Mouse (Mus musculus) midbrain, postnatal 0 days (tissue): Measurements from ENCODE around the gene Trim33. TPM values are rescaled to one million over a fixed set of nuclear protein-coding genes. Genes with fewer than 3 reads are reported as not detected.
A peak's percentile ranks its signal among the peaks of the same experiment; 100 is the strongest.

ENCODE experiments used
- ATAC-seq: fragments of 200-750 bp; cut with Nextera tagmentation; 2 replicates; pipeline ENCODE4 v1.8.0; 2017; ENCODE audit warnings: moderate number of reproducible peaks, mild to moderate bottlenecking, moderate TSS enrichment, moderate library complexity; ENCODE audit not compliant: low FRiP score
- DNase-seq: peaks from one replicate; pipeline ENCODE4 v3.0.0-alpha.2; 2015; ENCODE audit warnings: low spot score
- H3K27ac ChIP-seq: fragments of 300-500 bp; sonication (generic); 2 replicates; pipeline ENCODE4 v1.5.1; 2014; ENCODE audit warnings: low read depth, mild to moderate bottlenecking, low read length, mixed read lengths
- H3K27me3 ChIP-seq: fragments of 300-500 bp; sonication (generic); 2 replicates; pipeline ENCODE4 v1.6.1; 2014; ENCODE audit warnings: low read length, control low read depth, mixed read lengths; ENCODE audit not compliant: insufficient read depth
- H3K36me3 ChIP-seq: fragments of 300-500 bp; sonication (generic); 2 replicates; pipeline ENCODE4 v1.6.1; 2014; ENCODE audit warnings: low read length, control low read depth, mixed read lengths; ENCODE audit not compliant: insufficient read depth
- H3K4me1 ChIP-seq: fragments of 300-500 bp; sonication (generic); 2 replicates; pipeline ENCODE4 v1.6.1; 2014; ENCODE audit warnings: mild to moderate bottlenecking, control low read depth, antibody characterized with exemption, low read length, mixed read lengths; ENCODE audit not compliant: insufficient read depth
- H3K4me2 ChIP-seq: fragments of 300-500 bp; sonication (generic); 2 replicates; pipeline ENCODE4 v1.6.1; 2014; ENCODE audit warnings: low read depth, mild to moderate bottlenecking, low read length, mixed read lengths; ENCODE audit not compliant: poor library complexity, severe bottlenecking
- H3K4me3 ChIP-seq: fragments of 300-500 bp; sonication (generic); 2 replicates; pipeline ENCODE4 v1.5.1; 2014; ENCODE audit warnings: low read depth, mild to moderate bottlenecking, low read length, moderate library complexity
- H3K9ac ChIP-seq: fragments of 300-500 bp; sonication (generic); replicated peaks from 2 replicates; pipeline ENCODE4 v1.6.1; 2014; ENCODE audit warnings: mild to moderate bottlenecking, low read length, moderate library complexity, mixed read lengths; ENCODE audit not compliant: poor library complexity, severe bottlenecking
- H3K9me3 ChIP-seq: fragments of 300-500 bp; sonication (generic); 2 replicates; pipeline ENCODE4 v1.6.1; 2016; ENCODE audit warnings: low read length, control low read depth
- CTCF ChIP-seq: IDR thresholded peaks from 2 replicates; pipeline ENCODE4 v1.5.1; 2016; ENCODE audit warnings: antibody characterized with exemption, mild to moderate bottlenecking
- WGBS: fragments of 180-500 bp; shearing (Covaris S2); extraction: QIAGEN DNeasy Blood & Tissue Kit; methylation state at CpG from one replicate; pipeline ENCODE4 v1.1.7; 2014; 5-methylcytosine and 5-hydroxymethylcytosine counted together
- polyA plus RNA-seq: library from polyadenylated mRNA; unstranded; fragments of >200 nt; fragmentation: Nextera tagmentation; extraction: Ambion mirVana; gene quantifications from 2 replicates; pipeline ENCODE4 v1.2.1, GENCODE M21; 2015
- total RNA-seq: library from RNA; depleted of rRNA; stranded (reverse); fragments of >200 nt; gene quantifications from 2 replicates; pipeline ENCODE4 v1.2.3, GENCODE M21; 2014

Gene Trim33
- total and polyA plus RNA-seq, 2 experiments from 2014 or later: 20.9 to 64.3 TPM

DNA sequence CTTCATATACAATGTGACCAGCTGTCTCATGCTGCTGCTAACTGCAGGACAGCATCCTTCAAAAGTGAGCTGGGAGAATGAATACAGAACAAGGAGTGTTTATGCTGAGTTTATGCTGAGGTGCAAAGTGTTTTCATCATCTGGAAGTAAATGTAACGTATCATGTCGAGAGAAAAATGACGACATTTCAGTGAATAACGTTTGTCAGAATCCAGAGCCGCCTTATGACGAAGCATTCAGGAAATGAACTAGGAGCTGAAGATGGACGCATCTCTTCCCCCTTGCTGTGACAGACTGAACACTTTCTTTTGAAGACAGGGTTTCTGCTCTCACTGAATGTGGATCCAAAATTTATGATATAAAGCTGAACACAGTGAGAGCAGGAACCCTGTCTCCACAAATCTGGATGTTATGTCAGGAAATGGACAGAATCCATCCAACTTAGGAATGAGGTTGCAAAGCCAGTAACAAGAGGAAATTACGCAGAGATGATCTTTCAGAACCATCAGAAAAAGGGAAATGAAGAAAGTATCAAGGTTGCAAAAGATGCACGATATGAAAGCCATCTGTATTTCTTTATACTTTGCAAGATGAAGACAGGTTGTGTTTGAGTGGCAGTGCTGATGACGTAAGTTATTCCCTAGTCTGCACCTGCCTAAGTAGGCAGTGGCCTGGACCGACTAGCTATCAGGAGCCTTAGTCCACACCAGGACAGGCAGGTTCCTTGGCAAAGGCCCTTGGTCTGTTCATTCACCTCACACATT lies 85.3 kb downstream of the Trim33 start:
- no peak for TF ChIP-seq CTCF

DNA sequence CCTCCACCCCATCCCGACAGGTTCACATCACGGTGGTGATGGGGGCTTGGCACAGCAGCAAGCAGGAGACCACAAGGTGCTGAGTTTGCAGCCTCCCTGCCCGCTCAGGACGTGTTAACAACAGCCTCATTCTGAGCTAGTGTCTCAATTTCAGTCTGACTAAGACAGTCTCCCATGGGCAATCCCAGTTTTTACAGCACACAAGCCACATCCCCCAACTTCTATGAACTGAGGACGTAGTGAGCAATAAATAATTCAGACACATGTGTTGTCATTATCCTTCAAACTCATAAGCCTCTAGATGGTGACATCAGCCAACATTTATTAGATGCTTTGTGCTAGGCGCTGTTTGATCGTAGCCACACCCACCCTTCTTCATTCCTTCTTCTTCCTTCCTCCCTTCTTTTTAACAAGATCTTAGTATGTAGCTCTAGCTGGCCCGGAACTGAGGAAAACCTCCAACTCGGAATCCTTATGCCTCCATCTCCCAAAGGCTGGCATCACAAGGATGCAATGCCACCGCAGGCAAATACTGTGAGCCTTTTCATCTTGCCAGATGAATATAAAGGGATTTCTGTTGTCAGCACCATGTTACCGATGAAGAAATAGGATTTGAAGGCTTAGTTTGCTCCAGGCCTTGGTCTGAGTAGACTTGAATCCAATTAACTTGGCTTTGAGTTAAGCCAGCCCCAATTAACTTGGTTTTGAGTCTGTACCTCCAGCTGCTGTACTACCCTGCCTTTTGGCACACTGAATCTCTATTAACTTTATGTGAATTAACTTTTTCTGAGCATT lies 88.3 kb downstream of the Trim33 start:
- ATAC-seq: peak; percentile 59; the same call in 1 of the 2 replicates
- H3K36me3 ChIP-seq: no peaks in the 10 kb centered on the region
- H3K27ac ChIP-seq: no peak overlapping the region
- WGBS: 53% methylated on average over 11 of the region's 11 CpGs
- no peaks in the 10 kb centered on the region for H3K9me3 ChIP-seq
- TF ChIP-seq CTCF: no peak
- no peaks in the 10 kb centered on the region for H3K27me3 ChIP-seq
- no peak overlapping the region for H3K4me2 ChIP-seq
- DNase-seq: no peak
- H3K9ac ChIP-seq: no peak overlapping the region
- no peaks in the 10 kb centered on the region for H3K4me1 ChIP-seq
- no peak overlapping the region for H3K4me3 ChIP-seq

More for the DNA sequence above, 85.3 kb downstream of the Trim33 start:
- Histone ChIP-seq H3K27ac (no peak overlapping the region), H3K4me2 (no peak overlapping the region), H3K4me1 (no peaks in the 10 kb centered on the region), H3K4me3 (no peak overlapping the region), H3K27me3 (no peaks in the 10 kb centered on the region), H3K9ac (no peak overlapping the region), H3K9me3 (no peaks in the 10 kb centered on the region), H3K36me3 (no peaks in the 10 kb centered on the region)
- ATAC-seq (no peak), DNase-seq (no peak)
- 91% methylated on average over 11 of the region's 11 CpGs for WGBS

DNA sequence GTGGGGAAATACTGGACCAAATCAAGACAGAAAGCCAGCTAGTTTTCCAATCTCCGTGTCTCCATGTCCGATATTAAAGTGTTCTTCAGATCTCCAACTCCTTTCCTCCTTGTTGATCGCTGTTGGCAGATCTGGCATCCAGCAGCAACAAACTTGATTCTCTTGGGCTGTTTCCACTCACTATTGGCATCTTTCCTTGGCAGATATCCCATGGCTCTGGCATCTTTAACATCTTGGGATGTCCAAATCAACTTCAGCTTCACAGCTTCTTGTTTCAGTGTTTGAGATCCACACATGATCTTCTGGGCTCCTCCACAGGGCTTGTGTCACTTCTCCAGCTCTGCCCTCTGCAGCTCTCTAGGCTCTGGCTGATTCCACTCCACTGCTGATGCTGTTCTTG lies 89.6 kb downstream of the Trim33 start:
- H3K27me3 ChIP-seq: no peaks in the 10 kb centered on the region
- H3K27ac ChIP-seq: no peak overlapping the region
- H3K9ac ChIP-seq: no peak overlapping the region
- H3K9me3 ChIP-seq: no peaks in the 10 kb centered on the region
- ATAC-seq (no peak), DNase-seq (no peak)
- 95% methylated on average over 3 of the region's 3 CpGs for WGBS
- H3K4me3 ChIP-seq: no peak overlapping the region
- no peaks in the 10 kb centered on the region for H3K4me1 ChIP-seq
- no peak overlapping the region for H3K4me2 ChIP-seq
- H3K36me3 ChIP-seq: no peaks in the 10 kb centered on the region
- TF ChIP-seq CTCF: no peak

DNA sequence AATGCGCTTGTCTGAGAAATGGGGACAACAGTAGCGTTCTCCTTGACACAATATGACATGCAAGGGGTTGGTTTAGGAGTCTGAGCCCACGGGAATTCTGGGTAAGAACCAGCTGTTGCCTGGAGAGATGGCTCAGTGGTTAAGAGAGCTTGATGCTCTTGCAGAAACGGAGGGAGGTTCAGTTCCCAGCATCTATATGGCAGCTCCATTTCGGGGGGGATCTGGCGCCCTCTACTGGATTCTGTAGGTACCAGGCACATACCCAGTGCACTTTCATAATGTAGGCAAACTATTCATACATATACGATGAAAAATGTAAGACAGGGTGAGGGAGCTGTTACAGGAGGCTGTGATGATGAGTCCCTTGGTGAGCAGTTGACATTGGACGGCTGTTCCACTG lies 94.9 kb downstream of the Trim33 start:
- H3K4me1 ChIP-seq: no peaks in the 10 kb centered on the region
- no peak overlapping the region for H3K4me2 ChIP-seq
- H3K9me3 ChIP-seq: no peaks in the 10 kb centered on the region
- H3K36me3 ChIP-seq: no peaks in the 10 kb centered on the region
- ATAC-seq: no peak
- no peaks in the 10 kb centered on the region for H3K27me3 ChIP-seq
- H3K27ac ChIP-seq: no peak overlapping the region
- TF ChIP-seq CTCF: peak; percentile 63
- H3K4me3 ChIP-seq: no peak overlapping the region
- 36% methylated on average over 8 of the region's 8 CpGs for WGBS
- DNase-seq: peak; percentile 29
- H3K9ac ChIP-seq: no peak overlapping the region

DNA sequence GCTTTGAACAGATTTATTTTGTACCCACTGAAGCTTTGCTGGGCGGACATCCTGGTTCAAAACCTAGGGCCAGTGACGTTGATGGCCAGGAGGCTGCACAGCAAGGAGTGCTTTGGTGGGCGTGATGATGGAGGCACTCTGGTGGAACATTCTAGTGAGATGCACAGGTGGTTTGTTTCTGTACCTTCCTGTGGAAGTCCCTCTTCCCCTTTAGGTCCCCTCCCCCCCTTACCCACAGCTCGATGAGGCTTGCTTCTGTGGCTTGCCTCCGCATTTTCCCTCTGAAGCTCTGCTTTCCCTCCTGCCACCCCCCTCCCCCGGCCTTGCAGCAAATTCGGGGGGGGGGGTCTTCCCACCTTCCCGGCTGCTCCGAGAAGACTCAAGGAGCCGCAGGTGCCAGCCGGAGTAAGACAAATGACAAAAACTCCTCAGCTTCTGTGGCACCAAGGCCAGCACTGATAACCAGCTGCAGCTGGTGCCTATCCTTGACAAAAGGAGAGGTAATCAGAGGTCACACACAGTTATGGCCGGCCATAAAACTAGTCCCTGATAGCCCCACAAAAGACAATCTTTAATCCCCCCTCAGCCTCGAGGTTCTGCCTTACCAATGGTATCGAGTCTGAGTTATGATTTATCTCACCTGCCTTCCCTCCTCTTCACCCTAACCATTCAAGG lies 96.2 kb downstream of the Trim33 start:
- no peaks in the 10 kb centered on the region for H3K9me3 ChIP-seq
- 68% methylated on average over 14 of the region's 14 CpGs for WGBS
- H3K9ac ChIP-seq: no peak overlapping the region
- ATAC-seq (no peak), DNase-seq (no peak)
- no peak for TF ChIP-seq CTCF
- no peaks in the 10 kb centered on the region for H3K36me3 ChIP-seq
- H3K4me3 ChIP-seq: no peak overlapping the region
- no peaks in the 10 kb centered on the region for H3K27me3 ChIP-seq
- H3K27ac ChIP-seq: no peak overlapping the region
- no peak overlapping the region for H3K4me2 ChIP-seq
- H3K4me1 ChIP-seq: no peaks in the 10 kb centered on the region
